Mouse (Mus musculus) right cerebral cortex, postnatal 10 days (tissue): ENCODE measurements around the gene Gosr1.
"Not testable (repeated sequence)": the region's sequence is repeated elsewhere in the genome, so short reads cannot be mapped to it uniquely, and the experiment has no call there.

Source experiments
- DNase-seq, 2 experiments: peaks; one replicate each; pipeline ENCODE4 v3.0.0; 2021; ENCODE audit warnings: low spot score in 2 of 2

The Gosr1 gene

GRCm38 (mm10) chr11:76763053-76763740 is at the start of gene Gosr1:
TSS of gene Gosr1 (minus strand) at chr11:76763579.
- peak; percentile 96 to 97 for DNase-seq

- DNase-seq = no peak
Observed at GRCm38 (mm10) chr11:76810706-76811495, 47.5 kb upstream of the Gosr1 start.

GRCm38 (mm10) chr11:76809450-76809849 is 46.1 kb upstream of the Gosr1 start:
- peak; percentile 32 to 47 for DNase-seq

- no peak for DNase-seq
Observed at GRCm38 (mm10) chr11:76808550-76808949, 45.2 kb upstream of the Gosr1 start.

GRCm38 (mm10) chr11:76807007-76807679 is 43.8 kb upstream of the Gosr1 start:
- DNase-seq = no peak

- DNase-seq = no peak
Observed at GRCm38 (mm10) chr11:76806026-76806425, 42.6 kb upstream of the Gosr1 start.

GRCm38 (mm10) chr11:76805072-76805471 is 41.7 kb upstream of the Gosr1 start:
- not testable (repeated sequence) for DNase-seq

GRCm38 (mm10) chr11:76803266-76803665 is 39.9 kb upstream of the Gosr1 start:
- DNase-seq = no peak

GRCm38 (mm10) chr11:76797236-76797635 is 33.9 kb upstream of the Gosr1 start:
- DNase-seq = no peak

GRCm38 (mm10) chr11:76795326-76795725 is 31.9 kb upstream of the Gosr1 start:
- DNase-seq = peak in 1 of 2 experiments; percentile 33

- no peak for DNase-seq
Observed at GRCm38 (mm10) chr11:76791331-76791730, 28.0 kb upstream of the Gosr1 start.

- peak in 1 of 2 experiments; percentile 52 for DNase-seq
Observed at GRCm38 (mm10) chr11:76789252-76789651, 25.9 kb upstream of the Gosr1 start.

GRCm38 (mm10) chr11:76775533-76775932 is 12.2 kb upstream of the Gosr1 start:
- no peak for DNase-seq

- DNase-seq = no peak
Observed at GRCm38 (mm10) chr11:76773811-76774210, 10.4 kb upstream of the Gosr1 start.

GRCm38 (mm10) chr11:76770566-76770965 is 7.2 kb upstream of the Gosr1 start:
- DNase-seq = no peak

GRCm38 (mm10) chr11:76763741-76764122 is 353 bp upstream of the Gosr1 start:
- DNase-seq = no peak

GRCm38 (mm10) chr11:76752276-76752675 is 11.1 kb downstream of the Gosr1 start:
- DNase-seq = no peak

- DNase-seq = no peak
Observed at GRCm38 (mm10) chr11:76748819-76749218, 14.6 kb downstream of the Gosr1 start.

- no peak for DNase-seq
Observed at GRCm38 (mm10) chr11:76745921-76746320, 17.5 kb downstream of the Gosr1 start.

GRCm38 (mm10) chr11:76744550-76744949 is 18.8 kb downstream of the Gosr1 start:
- DNase-seq = peak; percentile 59 to 65

GRCm38 (mm10) chr11:76742511-76742910 is 20.9 kb downstream of the Gosr1 start:
- DNase-seq = no peak

- no peak for DNase-seq
Observed at GRCm38 (mm10) chr11:76739125-76739524, 24.3 kb downstream of the Gosr1 start.
